Mouse (Mus musculus) ES-E14 (cell line): ENCODE measurements around the gene Slc25a51.

Experiments used
- HCFC1 ChIP-seq: IDR thresholded peaks from 2 replicates; pipeline ENCODE4 v1.6.1; 2012; ENCODE audit warnings: low read length, inconsistent platforms, borderline replicate concordance; ENCODE audit not compliant: insufficient read depth
- MAFK ChIP-seq: IDR thresholded peaks from 2 replicates; pipeline ENCODE4 v1.6.1; 2014; ENCODE audit warnings: mild to moderate bottlenecking, low read depth, low read length, inconsistent platforms; ENCODE audit not compliant: insufficient read depth
- ZC3H11A ChIP-seq: IDR thresholded peaks from 2 replicates; pipeline ENCODE4 v1.6.1; 2012; ENCODE audit warnings: low read depth, mild to moderate bottlenecking, inconsistent platforms, low read length, borderline replicate concordance
- ZNF384 ChIP-seq: IDR thresholded peaks from 2 replicates; pipeline ENCODE4 v1.6.1; 2012; ENCODE audit warnings: low read depth, low read length, inconsistent platforms

DNA sequence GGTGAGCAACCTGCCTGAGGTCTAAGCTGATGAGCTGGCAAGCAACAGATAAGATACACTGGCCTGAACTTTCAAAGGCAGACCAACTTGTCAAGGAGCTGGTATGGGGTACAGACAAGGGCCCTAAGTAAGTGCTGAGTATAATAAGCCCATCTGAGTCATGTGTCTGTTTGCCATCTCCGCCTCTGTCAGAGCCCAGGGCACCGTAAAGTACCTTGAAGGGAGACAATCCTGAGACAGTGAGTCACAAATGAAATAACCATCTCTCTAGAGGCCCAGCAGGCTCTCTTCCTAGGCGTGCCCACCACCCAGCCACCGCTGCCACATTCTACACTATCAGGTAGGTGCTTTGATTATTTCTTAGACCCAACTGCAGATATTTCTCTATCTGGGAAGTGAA, 46.4 kb upstream of the Slc25a51 start:
- no peak for TF ChIP-seq ZC3H11A
- TF ChIP-seq ZNF384, result no peak
- TF ChIP-seq HCFC1, result no peak
- TF ChIP-seq MAFK, result no peak
